In the genomic region with DNA sequence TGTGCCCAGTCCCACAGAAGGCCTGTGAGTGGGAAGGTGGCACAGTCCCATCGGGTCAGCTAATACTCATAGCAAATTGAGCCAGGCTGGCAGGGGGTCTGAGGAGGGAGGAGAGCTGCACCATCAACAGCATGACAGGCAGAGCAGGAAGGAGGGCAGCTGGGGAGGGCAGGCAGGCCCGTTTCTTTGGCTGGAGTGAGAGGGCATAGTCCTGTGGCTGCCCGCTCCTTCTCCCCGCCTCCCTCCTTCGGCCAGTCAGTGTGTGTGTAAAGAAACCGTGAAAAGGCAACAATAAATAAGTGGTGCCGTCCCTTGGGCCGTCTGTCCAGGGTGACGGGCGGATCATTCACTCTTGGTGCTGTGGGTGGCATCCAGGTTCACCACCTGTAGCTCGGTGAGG, we compare ENCODE assay signal across 16 mouse cellular contexts. TPM values are rescaled to one million over a fixed set of nuclear protein-coding genes. Genes with fewer than 3 reads are reported as not detected.
DNase-seq lines count a peak whose midpoint lies in the region; ATAC-seq lines count a peak whose summit lies in the region.
"Had no signal": no experiment of that assay in that cellular context is flagged by ENCODE, and none has a peak within 500 bp of the region (broad histone marks: within the 10 kb centered on the region; RNA-seq: fewer than 3 reads in every experiment).

No protein-coding gene starts in this region.

- no peak for ATAC-seq in hindbrain, embryonic 11.5 days (ENCODE audit: low FRiP score)
- ATAC-seq in midbrain, embryonic 16.5 days = no peak
- ATAC-seq: forebrain, postnatal 0 days had no signal

- peaks cover 44% of the 10 kb centered on the region for H3K27me3 ChIP-seq in hindbrain, embryonic 10.5 days (ENCODE audit: insufficient read depth, poor library complexity, severe bottlenecking)
- peaks cover 5% of the 10 kb centered on the region; the same call in 1 of the 2 replicates for H3K27me3 ChIP-seq in hindbrain, embryonic 11.5 days (ENCODE audit: control insufficient read depth, insufficient read depth, low read length)
- peaks cover 49% of the 10 kb centered on the region for H3K27me3 ChIP-seq in midbrain, embryonic 10.5 days (ENCODE audit: low read depth, poor library complexity, severe bottlenecking)
- no peaks in the 10 kb centered on the region for H3K27me3 ChIP-seq in midbrain, embryonic 16.5 days (ENCODE audit: control insufficient read depth, insufficient read depth, low read depth, low read length)

- peak overlapping the region; percentile 17; the same call in 1 of the 2 replicates for H3K27ac ChIP-seq in hindbrain, embryonic 10.5 days
- no peak overlapping the region for H3K27ac ChIP-seq in hindbrain, embryonic 11.5 days (ENCODE audit: low read depth, low read length)
- H3K27ac ChIP-seq in midbrain, embryonic 10.5 days (replicated peaks) = no peak overlapping the region; the same call in 1 of the 2 replicates
- H3K27ac ChIP-seq in midbrain, embryonic 16.5 days (ENCODE audit: low read length) = no peak overlapping the region
- H3K27ac ChIP-seq: forebrain, embryonic 10.5 days; hindbrain, embryonic 12.5 days; liver, embryonic 13.5 days; neural tube, embryonic 12.5 days had no signal

- H3K9me3 ChIP-seq in hindbrain, embryonic 10.5 days = no peaks in the 10 kb centered on the region
- H3K9me3 ChIP-seq in hindbrain, embryonic 11.5 days (ENCODE audit: control insufficient read depth, low read length) = no peaks in the 10 kb centered on the region
- no peaks in the 10 kb centered on the region for H3K9me3 ChIP-seq in midbrain, embryonic 10.5 days (replicated peaks)
- no peaks in the 10 kb centered on the region for H3K9me3 ChIP-seq in midbrain, embryonic 16.5 days (replicated peaks; ENCODE audit: control insufficient read depth, low read length, poor library complexity, severe bottlenecking)
- H3K9me3 ChIP-seq: forebrain, embryonic 10.5 days; hindbrain, embryonic 12.5 days; liver, embryonic 13.5 days; neural tube, embryonic 12.5 days had no signal

- no peak overlapping the region for H3K9ac ChIP-seq in hindbrain, embryonic 11.5 days (ENCODE audit: low read depth, low read length)
- no peak overlapping the region for H3K9ac ChIP-seq in midbrain, embryonic 16.5 days (ENCODE audit: low read depth, low read length)
- H3K9ac ChIP-seq: forebrain, postnatal 0 days; hindbrain, embryonic 12.5 days; liver, embryonic 13.5 days; neural tube, embryonic 12.5 days had no signal

- peak; percentile 46 for DNase-seq in cerebellum, adult 9-10 months
- DNase-seq in cerebellum, postnatal 4 days (ENCODE audit: low spot score in 2 of 2) = no peak
- no peak for DNase-seq in hindbrain, embryonic 10.5 days (ENCODE audit: low spot score)
- DNase-seq in hindbrain, embryonic 11.5 days (ENCODE audit: low spot score) = no peak
- DNase-seq in midbrain, embryonic 10.5 days (ENCODE audit: low spot score) = no peak
- DNase-seq in B cell, adult 2 months = no peak
- no peak for DNase-seq in retina, embryonic 14.5 days (ENCODE audit: low spot score)
- DNase-seq: gastrocnemius, postnatal 36 days; layer of hippocampus, postnatal 36 days; right cerebral cortex, postnatal 25 days had no signal

- no peak overlapping the region for H3K4me3 ChIP-seq in hindbrain, embryonic 10.5 days
- H3K4me3 ChIP-seq in hindbrain, embryonic 11.5 days (ENCODE audit: low read depth, low read length) = no peak overlapping the region
- peak overlapping the region; percentile 14 for H3K4me3 ChIP-seq in midbrain, embryonic 10.5 days
- H3K4me3 ChIP-seq in midbrain, embryonic 16.5 days (ENCODE audit: low read depth, low read length) = no peak overlapping the region
- H3K4me3 ChIP-seq: forebrain, embryonic 10.5 days; hindbrain, embryonic 12.5 days; liver, embryonic 13.5 days; neural tube, embryonic 12.5 days had no signal

- no peak overlapping the region for H3K4me2 ChIP-seq in hindbrain, embryonic 11.5 days (replicated peaks; ENCODE audit: low read depth, low read length)
- H3K4me2 ChIP-seq in midbrain, embryonic 16.5 days (ENCODE audit: low read length) = no peak overlapping the region
- H3K4me2 ChIP-seq: hindbrain, embryonic 12.5 days; liver, embryonic 13.5 days; neural tube, embryonic 12.5 days had no signal

- peaks cover 52% of the 10 kb centered on the region for H3K4me1 ChIP-seq in hindbrain, embryonic 10.5 days (replicated peaks)
- peaks cover 13% of the 10 kb centered on the region for H3K4me1 ChIP-seq in hindbrain, embryonic 11.5 days (replicated peaks; ENCODE audit: control insufficient read depth, insufficient read depth, low read length)
- peaks cover 54% of the 10 kb centered on the region for H3K4me1 ChIP-seq in midbrain, embryonic 10.5 days
- peaks cover 31% of the 10 kb centered on the region for H3K4me1 ChIP-seq in midbrain, embryonic 16.5 days (ENCODE audit: control insufficient read depth, insufficient read depth, low read length)

- peaks cover 51% of the 10 kb centered on the region for H3K36me3 ChIP-seq in hindbrain, embryonic 10.5 days
- H3K36me3 ChIP-seq in hindbrain, embryonic 11.5 days (ENCODE audit: control insufficient read depth, insufficient read depth, low read length) = peaks cover 14% of the 10 kb centered on the region; the same call in 1 of the 2 replicates
- peaks cover 47% of the 10 kb centered on the region for H3K36me3 ChIP-seq in midbrain, embryonic 10.5 days
- H3K36me3 ChIP-seq in midbrain, embryonic 16.5 days (ENCODE audit: control insufficient read depth, insufficient read depth, low read length) = peaks cover 25% of the 10 kb centered on the region

- 49% methylated on average over 11 of the region's 11 CpGs for WGBS in hindbrain, embryonic 10.5 days
- 51% methylated on average over 11 of the region's 11 CpGs for WGBS in hindbrain, embryonic 11.5 days
- 66% methylated on average over 11 of the region's 11 CpGs for whole genome bisulfite sequencing in midbrain, embryonic 10.5 days
- 52% methylated on average over 10 of the region's 11 CpGs for WGBS in midbrain, embryonic 16.5 days

RNA-seq across cellular contexts. Expression of a gene that starts 2.6 kb away (rescaled TPM):
- polyA plus RNA-seq in hindbrain, embryonic 10.5 days (2016; fragmentation: Nextera tagmentation; extraction: Ambion mirVana) = 4.5 and 7.6 TPM in 2 replicates
- polyA plus RNA-seq in hindbrain, embryonic 11.5 days (2014; fragmentation: Nextera tagmentation; extraction: Ambion mirVana) = 4.7 and 4.8 TPM in 2 replicates
- polyA plus RNA-seq in midbrain, embryonic 10.5 days (2016; fragmentation: Nextera tagmentation; extraction: Ambion mirVana) = 4.4 and 6.3 TPM in 2 replicates
- 26.8 and 28.0 TPM in 2 replicates for polyA plus RNA-seq in midbrain, embryonic 16.5 days (2015; fragmentation: Nextera tagmentation; extraction: Ambion mirVana)

RNA-seq across cellular contexts. Expression of a gene that starts 7.2 kb away (rescaled TPM):
- polyA plus RNA-seq in hindbrain, embryonic 10.5 days (2016; fragmentation: Nextera tagmentation; extraction: Ambion mirVana) = 5.9 and 7.8 TPM in 2 replicates
- 5.1 and 8.2 TPM in 2 replicates for polyA plus RNA-seq in hindbrain, embryonic 11.5 days (2014; fragmentation: Nextera tagmentation; extraction: Ambion mirVana)
- polyA plus RNA-seq in midbrain, embryonic 10.5 days (2016; fragmentation: Nextera tagmentation; extraction: Ambion mirVana) = 5.0 and 6.5 TPM in 2 replicates
- 3.0 and 3.2 TPM in 2 replicates for polyA plus RNA-seq in midbrain, embryonic 16.5 days (2015; fragmentation: Nextera tagmentation; extraction: Ambion mirVana)

RNA-seq across cellular contexts. Expression of a gene that starts 52.2 kb away (rescaled TPM):
- polyA plus RNA-seq in hindbrain, embryonic 10.5 days (2016; fragmentation: Nextera tagmentation; extraction: Ambion mirVana) = 75.2 and 91.2 TPM in 2 replicates
- 59.7 and 64.7 TPM in 2 replicates for polyA plus RNA-seq in hindbrain, embryonic 11.5 days (2014; fragmentation: Nextera tagmentation; extraction: Ambion mirVana)
- 85.2 and 98.4 TPM in 2 replicates for polyA plus RNA-seq in midbrain, embryonic 10.5 days (2016; fragmentation: Nextera tagmentation; extraction: Ambion mirVana)
- polyA plus RNA-seq in midbrain, embryonic 16.5 days (2015; fragmentation: Nextera tagmentation; extraction: Ambion mirVana) = 11.1 and 11.5 TPM in 2 replicates
